Mouse (Mus musculus): ENCODE data around the gene Rgs6. TPM values are rescaled to one million over a fixed set of nuclear protein-coding genes. Genes with fewer than 3 reads are reported as not detected.

The Rgs6 gene
- polyA plus RNA-seq, 1 experiment from 2014 or later, result 0.92 TPM

GRCm38 (mm10) chr12:82973771-82974170 lies 385.7 kb downstream of the Rgs6 start:
- H3K27ac ChIP-seq (ENCODE audit: low read depth, low read length), result no peak overlapping the region
- H3K4me2 ChIP-seq (replicated peaks; ENCODE audit: low read depth, low read length), result no peak overlapping the region
- no peak overlapping the region for H3K4me3 ChIP-seq (ENCODE audit: low read length)
- no peaks in the 10 kb centered on the region for H3K9me3 ChIP-seq (ENCODE audit: control insufficient read depth, low read length)
- no peak overlapping the region for H3K9ac ChIP-seq (ENCODE audit: low read depth, low read length)
- H3K27me3 ChIP-seq (ENCODE audit: control insufficient read depth, insufficient read depth, low read length), result no peaks in the 10 kb centered on the region
- no peak for ATAC-seq (ENCODE audit: low FRiP score, low TSS enrichment)
- H3K36me3 ChIP-seq (ENCODE audit: control insufficient read depth, insufficient read depth, low read length), result no peaks in the 10 kb centered on the region
- WGBS, result 90% methylated on average over 3 of the region's 3 CpGs
- 0 out of 2 replicates have a peak, but pooled peaks cover 5% of the 10 kb centered on the region for H3K4me1 ChIP-seq (ENCODE audit: control insufficient read depth, insufficient read depth, low read length)

GRCm38 (mm10) chr12:82978275-82978674 lies 390.2 kb downstream of the Rgs6 start:
- 75% methylated on average over 3 of the region's 3 CpGs for WGBS
- Histone ChIP-seq H3K27ac (ENCODE audit: low read depth, low read length) (no peak overlapping the region), H3K9ac (ENCODE audit: low read depth, low read length) (no peak overlapping the region), H3K9me3 (ENCODE audit: control insufficient read depth, low read length) (no peaks in the 10 kb centered on the region), H3K27me3 (ENCODE audit: control insufficient read depth, insufficient read depth, low read length) (no peaks in the 10 kb centered on the region), H3K4me1 (ENCODE audit: control insufficient read depth, insufficient read depth, low read length) (no peaks in the 10 kb centered on the region), H3K36me3 (ENCODE audit: control insufficient read depth, insufficient read depth, low read length) (no peaks in the 10 kb centered on the region), H3K4me3 (ENCODE audit: low read length) (no peak overlapping the region), H3K4me2 (replicated peaks; ENCODE audit: low read depth, low read length) (no peak overlapping the region)
- no peak for ATAC-seq (ENCODE audit: low FRiP score, low TSS enrichment)

GRCm38 (mm10) chr12:82982716-82983115 lies 394.6 kb downstream of the Rgs6 start:
- no peak overlapping the region for H3K27ac ChIP-seq (ENCODE audit: low read depth, low read length)
- no peak overlapping the region for H3K4me3 ChIP-seq (ENCODE audit: low read length)
- H3K4me1 ChIP-seq (ENCODE audit: control insufficient read depth, insufficient read depth, low read length), result no peaks in the 10 kb centered on the region
- H3K9me3 ChIP-seq (ENCODE audit: control insufficient read depth, low read length), result no peaks in the 10 kb centered on the region
- H3K27me3 ChIP-seq (ENCODE audit: control insufficient read depth, insufficient read depth, low read length), result no peaks in the 10 kb centered on the region
- WGBS, result 93% methylated on average over 4 of the region's 4 CpGs
- H3K9ac ChIP-seq (ENCODE audit: low read depth, low read length), result no peak overlapping the region
- H3K36me3 ChIP-seq (ENCODE audit: control insufficient read depth, insufficient read depth, low read length), result no peaks in the 10 kb centered on the region
- no peak overlapping the region for H3K4me2 ChIP-seq (replicated peaks; ENCODE audit: low read depth, low read length)
- no peak for ATAC-seq (ENCODE audit: low FRiP score, low TSS enrichment)

GRCm38 (mm10) chr12:82985300-82985699 lies 397.2 kb downstream of the Rgs6 start:
- Histone ChIP-seq H3K27me3 (ENCODE audit: control insufficient read depth, insufficient read depth, low read length) (no peaks in the 10 kb centered on the region), H3K9me3 (ENCODE audit: control insufficient read depth, low read length) (no peaks in the 10 kb centered on the region), H3K27ac (ENCODE audit: low read depth, low read length) (no peak overlapping the region), H3K4me1 (ENCODE audit: control insufficient read depth, insufficient read depth, low read length) (no peaks in the 10 kb centered on the region), H3K9ac (ENCODE audit: low read depth, low read length) (no peak overlapping the region), H3K36me3 (ENCODE audit: control insufficient read depth, insufficient read depth, low read length) (no peaks in the 10 kb centered on the region), H3K4me3 (ENCODE audit: low read length) (no peak overlapping the region), H3K4me2 (replicated peaks; ENCODE audit: low read depth, low read length) (no peak overlapping the region)
- 75% methylated on average over 8 of the region's 8 CpGs for WGBS
- ATAC-seq (ENCODE audit: low FRiP score, low TSS enrichment), result no peak

GRCm38 (mm10) chr12:82987661-82988060 lies 399.6 kb downstream of the Rgs6 start:
- Histone ChIP-seq H3K9me3 (ENCODE audit: control insufficient read depth, low read length) (no peaks in the 10 kb centered on the region), H3K36me3 (ENCODE audit: control insufficient read depth, insufficient read depth, low read length) (no peaks in the 10 kb centered on the region), H3K9ac (ENCODE audit: low read depth, low read length) (no peak overlapping the region), H3K4me3 (ENCODE audit: low read length) (no peak overlapping the region), H3K4me1 (ENCODE audit: control insufficient read depth, insufficient read depth, low read length) (no peaks in the 10 kb centered on the region), H3K4me2 (replicated peaks; ENCODE audit: low read depth, low read length) (no peak overlapping the region), H3K27ac (ENCODE audit: low read depth, low read length) (no peak overlapping the region), H3K27me3 (ENCODE audit: control insufficient read depth, insufficient read depth, low read length) (no peaks in the 10 kb centered on the region)
- WGBS, result 89% methylated on average over 1 of the region's 1 CpGs
- no peak for ATAC-seq (ENCODE audit: low FRiP score, low TSS enrichment)

- no peak overlapping the region for H3K9ac ChIP-seq (ENCODE audit: low read depth, low read length)
- no peak overlapping the region for H3K27ac ChIP-seq (ENCODE audit: low read depth, low read length)
- no peaks in the 10 kb centered on the region for H3K36me3 ChIP-seq (ENCODE audit: control insufficient read depth, insufficient read depth, low read length)
- no peaks in the 10 kb centered on the region for H3K27me3 ChIP-seq (ENCODE audit: control insufficient read depth, insufficient read depth, low read length)
- peaks cover 7% of the 10 kb centered on the region; the same call in 1 of the 2 replicates for H3K4me1 ChIP-seq (ENCODE audit: control insufficient read depth, insufficient read depth, low read length)
- H3K9me3 ChIP-seq (ENCODE audit: control insufficient read depth, low read length), result no peaks in the 10 kb centered on the region
- no peak for ATAC-seq (ENCODE audit: low FRiP score, low TSS enrichment)
- H3K4me2 ChIP-seq (replicated peaks; ENCODE audit: low read depth, low read length), result no peak overlapping the region
- 42% methylated on average over 4 of the region's 4 CpGs for WGBS
- H3K4me3 ChIP-seq (ENCODE audit: low read length), result no peak overlapping the region
Measured at GRCm38 (mm10) chr12:82993905-82994304, 405.8 kb downstream of the Rgs6 start.

GRCm38 (mm10) chr12:82996775-82997174 lies 408.7 kb downstream of the Rgs6 start:
- H3K27me3 ChIP-seq (ENCODE audit: control insufficient read depth, insufficient read depth, low read length), result no peaks in the 10 kb centered on the region
- H3K9me3 ChIP-seq (ENCODE audit: control insufficient read depth, low read length), result no peaks in the 10 kb centered on the region
- 24% methylated on average over 4 of the region's 4 CpGs for WGBS
- H3K27ac ChIP-seq (ENCODE audit: low read depth, low read length), result no peak overlapping the region
- no peak for ATAC-seq (ENCODE audit: low FRiP score, low TSS enrichment)
- no peaks in the 10 kb centered on the region for H3K36me3 ChIP-seq (ENCODE audit: control insufficient read depth, insufficient read depth, low read length)
- no peak overlapping the region for H3K9ac ChIP-seq (ENCODE audit: low read depth, low read length)
- no peak overlapping the region for H3K4me3 ChIP-seq (ENCODE audit: low read length)
- no peak overlapping the region for H3K4me2 ChIP-seq (replicated peaks; ENCODE audit: low read depth, low read length)
- H3K4me1 ChIP-seq (ENCODE audit: control insufficient read depth, insufficient read depth, low read length), result peaks cover 7% of the 10 kb centered on the region; the same call in 1 of the 2 replicates

GRCm38 (mm10) chr12:82998682-82999332 lies 410.7 kb downstream of the Rgs6 start:
- no peak overlapping the region for H3K4me2 ChIP-seq (replicated peaks; ENCODE audit: low read depth, low read length)
- H3K36me3 ChIP-seq (ENCODE audit: control insufficient read depth, insufficient read depth, low read length), result no peaks in the 10 kb centered on the region
- no peaks in the 10 kb centered on the region for H3K27me3 ChIP-seq (ENCODE audit: control insufficient read depth, insufficient read depth, low read length)
- H3K9ac ChIP-seq (ENCODE audit: low read depth, low read length), result no peak overlapping the region
- H3K9me3 ChIP-seq (ENCODE audit: control insufficient read depth, low read length), result no peaks in the 10 kb centered on the region
- H3K4me3 ChIP-seq (ENCODE audit: low read length), result no peak overlapping the region
- WGBS, result 89% methylated on average over 10 of the region's 10 CpGs
- peaks cover 7% of the 10 kb centered on the region; the same call in 1 of the 2 replicates for H3K4me1 ChIP-seq (ENCODE audit: control insufficient read depth, insufficient read depth, low read length)
- H3K27ac ChIP-seq (ENCODE audit: low read depth, low read length), result no peak overlapping the region
- ATAC-seq (ENCODE audit: low FRiP score, low TSS enrichment), result no peak

- Histone ChIP-seq H3K27ac (ENCODE audit: low read depth, low read length) (no peak overlapping the region), H3K9ac (ENCODE audit: low read depth, low read length) (no peak overlapping the region), H3K4me1 (ENCODE audit: control insufficient read depth, insufficient read depth, low read length) (peaks cover 7% of the 10 kb centered on the region; the same call in 1 of the 2 replicates), H3K4me2 (replicated peaks; ENCODE audit: low read depth, low read length) (no peak overlapping the region), H3K4me3 (ENCODE audit: low read length) (no peak overlapping the region), H3K27me3 (ENCODE audit: control insufficient read depth, insufficient read depth, low read length) (no peaks in the 10 kb centered on the region), H3K36me3 (ENCODE audit: control insufficient read depth, insufficient read depth, low read length) (no peaks in the 10 kb centered on the region), H3K9me3 (ENCODE audit: control insufficient read depth, low read length) (no peaks in the 10 kb centered on the region)
- ATAC-seq (ENCODE audit: low FRiP score, low TSS enrichment), result no peak
- 77% methylated on average over 7 of the region's 7 CpGs for WGBS
Measured at GRCm38 (mm10) chr12:82999333-83000032, 411.4 kb downstream of the Rgs6 start.

All from kidney, embryonic 14.5 days (tissue).